Mouse (Mus musculus) limb, embryonic 14.5 days (tissue): Measurements from ENCODE around the gene Hhipl2. TPM values are rescaled to one million over a fixed set of nuclear protein-coding genes. Genes with fewer than 3 reads are reported as not detected.

Source experiments
- ATAC-seq: fragments of 200-750 bp; cut with Nextera tagmentation; 2 replicates; pipeline ENCODE4 v1.8.0; 2017; ENCODE audit warnings: low read depth, moderate number of reproducible peaks, moderate TSS enrichment; ENCODE audit not compliant: low FRiP score
- DNase-seq: peaks from one replicate; pipeline ENCODE4 v3.0.0-alpha.2; 2015; ENCODE audit warnings: low spot score
- H3K27ac ChIP-seq: fragments of 300-500 bp; sonication (generic); replicated peaks from 2 replicates; pipeline ENCODE4 v1.5.1; 2014; ENCODE audit warnings: low read depth, mild to moderate bottlenecking, low read length, moderate library complexity, mixed read lengths
- H3K27me3 ChIP-seq: fragments of 300-500 bp; sonication (generic); 2 replicates; pipeline ENCODE4 v1.6.1; 2014; ENCODE audit warnings: low read length, mixed read lengths; ENCODE audit not compliant: control insufficient read depth, insufficient read depth
- H3K36me3 ChIP-seq: fragments of 300-500 bp; sonication (generic); 2 replicates; pipeline ENCODE4 v1.6.1; 2014; ENCODE audit warnings: mild to moderate bottlenecking, low read length, moderate library complexity, mixed read lengths; ENCODE audit not compliant: control insufficient read depth, insufficient read depth
- H3K4me1 ChIP-seq: fragments of 300-500 bp; sonication (generic); 2 replicates; pipeline ENCODE4 v1.6.1; 2014; ENCODE audit warnings: antibody characterized with exemption, low read length, mixed read lengths; ENCODE audit not compliant: control insufficient read depth, insufficient read depth
- H3K4me2 ChIP-seq: fragments of 300-500 bp; sonication (generic); replicated peaks from 2 replicates; pipeline ENCODE4 v1.6.1; 2014; ENCODE audit warnings: low read depth, mild to moderate bottlenecking, low read length, moderate library complexity; ENCODE audit not compliant: severe bottlenecking
- H3K4me3 ChIP-seq: fragments of 300-500 bp; sonication (generic); replicated peaks from 2 replicates; pipeline ENCODE4 v1.5.1; 2014; ENCODE audit warnings: low read length
- H3K9ac ChIP-seq: fragments of 300-500 bp; sonication (generic); 2 replicates; pipeline ENCODE4 v1.6.1; 2014; ENCODE audit warnings: mild to moderate bottlenecking, low read depth, low read length, moderate library complexity; ENCODE audit not compliant: severe bottlenecking
- H3K9me3 ChIP-seq: fragments of 300-500 bp; sonication (generic); 2 replicates; pipeline ENCODE4 v1.6.1; 2016; ENCODE audit warnings: low read length; ENCODE audit not compliant: control insufficient read depth
- POLR2A ChIP-seq: fragments of 200-500 bp; IDR thresholded peaks from 2 replicates; pipeline ENCODE4 v1.8.0; 2012; ENCODE audit warnings: inconsistent platforms, mild to moderate bottlenecking, moderate library complexity, borderline replicate concordance; ENCODE audit not compliant: insufficient read depth, insufficient read length; ENCODE audit errors: extremely low read depth
- WGBS: fragments of 180-500 bp; shearing (Covaris S2); extraction: QIAGEN DNeasy Blood & Tissue Kit; methylation state at CpG from one replicate; pipeline ENCODE4 v1.1.7; 2014; 5-methylcytosine and 5-hydroxymethylcytosine counted together
- polyA plus RNA-seq, 2 experiments: library from polyadenylated mRNA; depleted of rRNA in 1 of 2; stranded (reverse) in 1 of 2; unstranded in 1 of 2; fragments of >200 nt; fragmentation: Nextera tagmentation in 1 of 2; extraction: Ambion mirVana in 1 of 2; gene quantifications; 2 replicates each; pipeline versions ENCODE4 v1.2.1 to v1.2.3; 2012 to 2014

Gene Hhipl2
- polyA plus RNA-seq (2012; rRNA removed) (0.75 and 1.3 TPM in 2 replicates), polyA plus RNA-seq (2014; fragmentation: Nextera tagmentation; extraction: Ambion mirVana) (0.18 and 0.25 TPM in 2 replicates)

DNA sequence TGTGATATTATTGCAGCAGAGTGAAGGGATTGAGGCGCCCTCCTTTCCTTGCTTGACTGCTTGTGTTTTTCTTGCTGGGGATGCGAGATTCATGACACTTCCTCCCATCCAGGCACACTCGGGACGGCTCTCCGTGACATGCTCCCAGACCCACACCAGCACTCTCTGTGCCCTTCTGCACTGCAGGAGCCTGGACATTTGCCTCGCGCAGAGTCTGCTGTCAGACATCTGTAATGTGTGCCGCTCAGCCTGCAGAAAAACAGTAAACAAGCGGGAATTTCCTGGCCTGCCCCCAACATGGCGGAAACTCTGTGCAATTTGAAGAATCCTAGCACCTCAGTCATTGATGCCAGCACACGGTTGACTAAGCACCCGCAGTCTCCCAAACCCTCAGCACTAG is at the start of gene Hhipl2:
Gene Hhipl2 (plus strand): TSS at position 343 of the 400 bp plus-strand sequence.
- no peak within 1 kb of the TSS for H3K4me3 ChIP-seq
- no peak for ATAC-seq
- H3K9ac ChIP-seq = no peak within 1 kb of the TSS
- H3K27me3 ChIP-seq = no peaks in the 10 kb centered on the region
- 75% methylated on average over 12 of the region's 12 CpGs for WGBS
- DNase-seq = no peak
- no peak within 1 kb of the TSS for H3K27ac ChIP-seq
- no peak for TF ChIP-seq POLR2A
- no peaks in the 10 kb centered on the region for H3K36me3 ChIP-seq
- no peaks in the 10 kb centered on the region for H3K4me1 ChIP-seq
- H3K9me3 ChIP-seq = no peaks in the 10 kb centered on the region
- no peak within 1 kb of the TSS for H3K4me2 ChIP-seq

DNA sequence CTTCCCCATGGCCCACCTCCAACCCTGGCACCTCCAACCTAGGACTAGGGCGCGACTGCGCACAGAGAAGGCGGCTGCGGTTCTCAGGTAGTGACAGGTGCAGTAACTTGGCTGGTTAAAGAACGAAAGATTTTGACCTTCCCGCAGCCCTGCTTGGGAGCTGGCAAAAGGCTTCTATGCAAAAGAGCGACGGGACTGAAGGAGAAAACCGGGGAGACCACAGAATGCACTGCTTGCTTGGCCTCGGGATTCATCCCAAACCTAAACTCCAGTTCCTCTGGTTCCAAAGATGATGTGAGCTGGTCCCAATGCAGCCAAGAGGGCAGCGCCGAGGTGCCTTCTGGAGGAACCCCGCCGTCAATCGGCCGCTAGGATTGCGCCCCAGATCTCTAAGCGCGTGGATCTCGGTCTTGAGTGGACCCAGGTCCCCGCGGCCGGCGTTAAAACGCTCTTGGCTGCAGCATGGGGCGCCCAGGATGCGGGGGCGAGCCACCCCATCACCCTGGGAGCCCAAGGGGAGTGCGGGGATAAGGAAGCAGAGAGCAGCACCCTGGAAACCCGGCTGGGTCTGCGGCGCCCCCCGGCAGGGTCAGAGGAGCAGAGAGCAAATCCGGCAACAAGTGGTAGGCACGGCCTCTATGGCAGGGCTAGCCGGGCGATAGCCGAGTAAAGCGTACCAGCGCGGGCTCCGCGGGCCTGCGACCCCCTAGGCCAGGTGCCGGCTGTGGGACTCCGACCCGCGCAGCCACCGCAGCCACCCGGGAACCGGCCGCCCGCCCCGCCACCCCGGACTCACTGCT is 49.2 kb upstream of the Hhipl2 start:
- Histone ChIP-seq H3K27me3 (no peaks in the 10 kb centered on the region), H3K9me3 (no peaks in the 10 kb centered on the region), H3K4me1 (peaks cover 11% of the 10 kb centered on the region), H3K36me3 (peaks cover 21% of the 10 kb centered on the region), H3K4me2 (peak overlapping the region; percentile 78), H3K4me3 (peak overlapping the region; percentile 90), H3K27ac (peak overlapping the region; percentile 81), H3K9ac (peak overlapping the region; percentile 92)
- no peak for TF ChIP-seq POLR2A
- DNase-seq = no peak
- 2% methylated on average over 35 of the region's 56 CpGs for WGBS
- peak; percentile 69 for ATAC-seq

DNA sequence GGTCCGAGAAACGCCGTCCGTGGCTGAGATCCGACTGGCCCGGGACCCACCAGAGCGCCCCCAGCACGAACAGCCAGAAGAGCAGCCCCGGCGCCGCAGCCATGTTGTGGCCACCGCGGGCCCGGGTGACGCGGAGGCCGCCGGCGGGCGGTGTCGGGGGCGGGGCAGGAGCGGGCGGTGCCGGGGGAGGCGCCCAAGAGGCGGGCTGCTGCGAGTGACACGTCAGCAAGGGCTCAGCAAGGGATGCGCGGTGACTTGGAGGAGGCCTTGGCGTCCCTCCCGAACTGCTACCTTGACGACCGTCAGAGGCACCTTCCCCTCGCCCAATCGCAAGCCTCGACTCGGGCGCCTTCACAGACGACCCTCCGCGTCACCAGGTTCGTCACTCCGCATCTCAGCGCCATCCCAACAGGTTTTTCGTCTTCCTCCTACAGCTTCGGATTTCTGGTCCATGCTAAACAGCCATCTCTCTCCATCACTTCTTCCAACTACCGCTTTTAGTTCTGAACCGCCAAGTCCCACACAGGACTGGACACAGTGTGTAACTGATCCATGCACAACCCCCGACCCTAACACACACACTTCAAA is 48.5 kb upstream of the Hhipl2 start, which contains the start of gene Mia3:
Gene Mia3 (minus strand): TSS at position 127 of the 588 bp plus-strand sequence.
- Histone ChIP-seq H3K4me1 (peaks cover 11% of the 10 kb centered on the region), H3K4me2 (peak within 1 kb of the TSS; percentile 78), H3K4me3 (peak within 1 kb of the TSS; percentile 90), H3K9me3 (no peaks in the 10 kb centered on the region), H3K9ac (peak within 1 kb of the TSS; percentile 92), H3K27me3 (no peaks in the 10 kb centered on the region), H3K27ac (peak within 1 kb of the TSS; percentile 81), H3K36me3 (peaks cover 14% of the 10 kb centered on the region)
- 0% methylated on average over 41 of the region's 51 CpGs for WGBS
- peak; percentile 79; the same call in 1 of the 2 replicates for TF ChIP-seq POLR2A
- DNase-seq = peak; percentile 98
- ATAC-seq = peak; percentile 99

DNA sequence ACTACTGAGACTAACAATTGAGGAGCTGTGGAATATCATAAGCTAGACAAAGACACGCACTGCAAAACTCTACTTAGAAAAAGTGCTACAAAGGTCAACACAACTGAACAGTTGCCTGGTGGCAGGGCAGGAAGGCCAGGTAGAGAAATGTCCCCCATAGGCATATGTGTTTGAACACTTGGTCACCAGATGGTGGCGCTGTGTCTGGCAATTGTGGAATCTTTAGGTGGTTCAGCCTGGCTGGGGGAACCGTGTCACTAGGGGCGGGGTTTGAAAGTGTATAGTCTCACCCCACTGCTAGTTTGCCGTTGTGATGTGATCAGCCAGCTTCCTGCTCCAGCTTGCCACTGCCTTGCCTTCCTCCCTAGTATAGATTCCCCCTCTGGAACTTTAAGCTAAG is 43.3 kb upstream of the Hhipl2 start:
- ATAC-seq (no peak), DNase-seq (no peak)
- H3K36me3 ChIP-seq = no peaks in the 10 kb centered on the region
- H3K27ac ChIP-seq = no peak overlapping the region
- no peak for TF ChIP-seq POLR2A
- H3K9me3 ChIP-seq = no peaks in the 10 kb centered on the region
- H3K4me3 ChIP-seq = no peak overlapping the region
- H3K9ac ChIP-seq = no peak overlapping the region
- 74% methylated on average over 5 of the region's 5 CpGs for WGBS
- H3K4me1 ChIP-seq = 0 out of 2 replicates have a peak, but pooled peaks cover 3% of the 10 kb centered on the region
- H3K27me3 ChIP-seq = no peaks in the 10 kb centered on the region
- H3K4me2 ChIP-seq = no peak overlapping the region

DNA sequence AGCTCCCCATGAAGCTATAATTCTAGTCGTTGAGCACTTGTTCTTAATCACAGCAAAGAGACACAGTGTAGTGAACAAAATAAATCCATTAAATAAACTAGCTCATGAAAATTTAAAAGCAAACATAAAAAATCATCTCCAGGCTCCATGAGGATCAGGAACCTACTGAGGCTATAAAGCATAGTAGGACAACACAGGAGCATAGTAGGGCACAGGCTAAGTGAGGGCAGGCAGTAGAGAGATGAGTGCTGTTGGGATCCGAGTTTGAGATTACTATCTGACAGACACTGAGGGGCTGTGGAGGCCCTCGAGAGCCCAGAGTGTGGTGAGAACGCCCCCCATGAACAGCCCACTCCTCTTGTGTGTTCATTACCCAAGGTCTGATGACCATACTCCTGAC is 41.0 kb upstream of the Hhipl2 start:
- WGBS = 71% methylated on average over 4 of the region's 4 CpGs
- no peaks in the 10 kb centered on the region for H3K4me1 ChIP-seq
- no peak overlapping the region for H3K4me2 ChIP-seq
- H3K27ac ChIP-seq = no peak overlapping the region
- H3K27me3 ChIP-seq = no peaks in the 10 kb centered on the region
- H3K4me3 ChIP-seq = no peak overlapping the region
- DNase-seq = no peak
- no peak for TF ChIP-seq POLR2A
- no peaks in the 10 kb centered on the region for H3K9me3 ChIP-seq
- ATAC-seq = no peak
- H3K9ac ChIP-seq = no peak overlapping the region
- H3K36me3 ChIP-seq = no peaks in the 10 kb centered on the region
